Mouse (Mus musculus): Measurements from ENCODE around the gene Mpig6b. TPM values are rescaled to one million over a fixed set of nuclear protein-coding genes. Genes with fewer than 3 reads are reported as not detected.

The Mpig6b gene
- polyA plus RNA-seq, 1 experiment from 2014 or later = 0.16 TPM

GRCm38 (mm10) chr17:35032323-35032870, 33.6 kb downstream of the Mpig6b start:
- H3K4me1 ChIP-seq (ENCODE audit: control insufficient read depth, insufficient read depth, low read length) = peaks cover 3% of the 10 kb centered on the region; the same call in 1 of the 2 replicates
- H3K9me3 ChIP-seq (replicated peaks; ENCODE audit: control insufficient read depth, low read length) = no peaks in the 10 kb centered on the region

GRCm38 (mm10) chr17:35031880-35032279, 34.1 kb downstream of the Mpig6b start:
- Histone ChIP-seq H3K9me3 (replicated peaks; ENCODE audit: control insufficient read depth, low read length) (no peaks in the 10 kb centered on the region), H3K9ac (ENCODE audit: low read length) (no peak overlapping the region), H3K36me3 (ENCODE audit: control insufficient read depth, insufficient read depth) (no peaks in the 10 kb centered on the region), H3K4me3 (ENCODE audit: low read length) (no peak overlapping the region), H3K27me3 (ENCODE audit: control insufficient read depth, insufficient read depth, low read length) (no peaks in the 10 kb centered on the region), H3K4me2 (ENCODE audit: low read depth, low read length) (no peak overlapping the region), H3K4me1 (ENCODE audit: control insufficient read depth, insufficient read depth, low read length) (peaks cover 6% of the 10 kb centered on the region; the same call in 1 of the 2 replicates), H3K27ac (ENCODE audit: low read length) (no peak overlapping the region)
- ATAC-seq (replicated peaks; ENCODE audit: extremely low read depth, insufficient read depth, low FRiP score) = no peak
- WGBS = 74% methylated on average over 7 of the region's 7 CpGs

More at GRCm38 (mm10) chr17:35032323-35032870, 33.6 kb downstream of the Mpig6b start:
- Histone ChIP-seq H3K4me3 (ENCODE audit: low read length) (no peak overlapping the region), H3K36me3 (ENCODE audit: control insufficient read depth, insufficient read depth) (no peaks in the 10 kb centered on the region), H3K27ac (ENCODE audit: low read length) (no peak overlapping the region), H3K4me2 (ENCODE audit: low read depth, low read length) (no peak overlapping the region), H3K9ac (ENCODE audit: low read length) (no peak overlapping the region), H3K27me3 (ENCODE audit: control insufficient read depth, insufficient read depth, low read length) (no peaks in the 10 kb centered on the region)
- 65% methylated on average over 8 of the region's 8 CpGs for WGBS
- ATAC-seq (replicated peaks; ENCODE audit: extremely low read depth, insufficient read depth, low FRiP score) = no peak

DNA sequence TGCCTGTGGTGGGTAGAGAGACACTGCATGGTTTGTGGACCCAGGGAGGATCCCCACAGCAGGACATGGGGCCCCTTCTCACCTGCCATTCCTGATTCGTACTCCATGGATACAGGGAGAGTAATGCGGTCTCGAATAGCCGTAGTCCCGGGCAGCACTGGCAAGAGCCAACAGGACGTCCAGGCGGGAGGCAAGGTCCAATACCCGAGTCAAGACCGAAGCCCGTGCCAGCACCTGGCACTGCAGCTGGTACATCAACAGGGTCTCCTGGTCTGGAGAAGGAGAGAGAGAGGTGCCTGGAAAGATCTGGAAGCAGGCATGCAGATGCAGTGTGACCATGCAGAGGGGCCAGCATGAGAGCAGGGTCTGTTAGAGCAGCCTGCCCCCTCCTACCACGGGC, 34.7 kb downstream of the Mpig6b start:
- no peak overlapping the region for H3K4me2 ChIP-seq (ENCODE audit: low read depth, low read length)
- H3K27me3 ChIP-seq (ENCODE audit: control insufficient read depth, insufficient read depth, low read length) = no peaks in the 10 kb centered on the region
- H3K27ac ChIP-seq (ENCODE audit: low read length) = no peak overlapping the region
- no peak overlapping the region for H3K4me3 ChIP-seq (ENCODE audit: low read length)
- no peak overlapping the region for H3K9ac ChIP-seq (ENCODE audit: low read length)
- H3K4me1 ChIP-seq (ENCODE audit: control insufficient read depth, insufficient read depth, low read length) = peaks cover 6% of the 10 kb centered on the region; the same call in 1 of the 2 replicates
- 88% methylated on average over 11 of the region's 11 CpGs for WGBS
- no peaks in the 10 kb centered on the region for H3K9me3 ChIP-seq (replicated peaks; ENCODE audit: control insufficient read depth, low read length)
- ATAC-seq (replicated peaks; ENCODE audit: extremely low read depth, insufficient read depth, low FRiP score) = no peak
- H3K36me3 ChIP-seq (ENCODE audit: control insufficient read depth, insufficient read depth) = no peaks in the 10 kb centered on the region

DNA sequence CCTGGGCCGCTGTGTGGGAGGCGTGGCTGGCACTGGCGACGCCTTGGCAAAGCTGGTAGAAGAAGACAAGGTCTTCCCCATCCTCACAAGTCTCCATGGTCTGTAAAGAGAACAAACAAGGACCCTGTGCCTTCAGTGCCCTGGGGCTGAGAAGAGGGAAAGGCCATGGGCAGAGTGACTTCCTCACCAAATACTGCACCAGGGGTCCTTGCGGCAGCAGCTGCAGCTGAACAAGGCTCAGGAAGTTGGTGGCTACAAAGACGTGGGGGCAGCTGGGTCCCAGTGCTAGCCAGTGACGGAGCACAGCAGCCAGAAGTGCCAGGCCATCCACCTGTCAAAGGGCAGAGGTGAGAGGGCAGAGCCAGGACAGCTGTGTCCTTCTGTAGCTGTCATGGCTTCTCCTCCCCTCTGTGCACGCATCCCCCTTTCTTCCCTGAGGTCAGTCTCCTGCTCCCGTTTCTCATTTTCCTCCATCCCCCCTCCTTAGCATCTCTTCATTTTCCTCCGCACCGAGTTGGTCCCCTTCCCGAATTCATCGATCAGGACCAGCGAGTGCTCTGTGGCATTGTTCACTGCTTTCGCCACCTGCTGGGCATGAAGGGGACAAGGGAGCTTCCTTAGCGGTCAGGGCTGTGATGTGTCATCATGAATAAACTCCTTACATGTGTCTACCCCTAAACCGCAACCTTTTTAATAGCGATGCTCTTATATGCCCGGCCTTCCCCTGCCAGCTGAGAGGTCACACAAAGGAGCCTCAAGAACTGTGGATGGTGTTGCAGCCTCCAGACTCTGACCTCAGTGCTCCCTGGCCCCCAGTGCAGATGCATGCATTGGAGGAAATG, 36.1 kb downstream of the Mpig6b start:
- H3K36me3 ChIP-seq (ENCODE audit: control insufficient read depth, insufficient read depth) = no peaks in the 10 kb centered on the region
- H3K4me3 ChIP-seq (ENCODE audit: low read length) = no peak overlapping the region
- no peaks in the 10 kb centered on the region for H3K9me3 ChIP-seq (replicated peaks; ENCODE audit: control insufficient read depth, low read length)
- no peak overlapping the region for H3K27ac ChIP-seq (ENCODE audit: low read length)
- H3K9ac ChIP-seq (ENCODE audit: low read length) = no peak overlapping the region
- peaks cover 6% of the 10 kb centered on the region; the same call in 1 of the 2 replicates for H3K4me1 ChIP-seq (ENCODE audit: control insufficient read depth, insufficient read depth, low read length)
- H3K4me2 ChIP-seq (ENCODE audit: low read depth, low read length) = no peak overlapping the region
- WGBS = 38% methylated on average over 19 of the region's 19 CpGs
- H3K27me3 ChIP-seq (ENCODE audit: control insufficient read depth, insufficient read depth, low read length) = no peaks in the 10 kb centered on the region
- no peak for ATAC-seq (replicated peaks; ENCODE audit: extremely low read depth, insufficient read depth, low FRiP score)

GRCm38 (mm10) chr17:35028315-35028714, 37.7 kb downstream of the Mpig6b start:
- peaks cover 6% of the 10 kb centered on the region for H3K4me1 ChIP-seq (ENCODE audit: control insufficient read depth, insufficient read depth, low read length)
- 64% methylated on average over 2 of the region's 2 CpGs for WGBS
- no peak overlapping the region for H3K9ac ChIP-seq (ENCODE audit: low read length)

GRCm38 (mm10) chr17:35027277-35028068, 38.5 kb downstream of the Mpig6b start, which contains the start of gene Sapcd1:
TSS of gene Sapcd1 (minus strand) at chr17:35028016.
- no peaks in the 10 kb centered on the region for H3K9me3 ChIP-seq (replicated peaks; ENCODE audit: control insufficient read depth, low read length)
- H3K27ac ChIP-seq (ENCODE audit: low read length) = 0 out of 2 replicates have a peak within 1 kb of the TSS, but pooled peaks have one; percentile 5
- H3K4me3 ChIP-seq (ENCODE audit: low read length) = no peak within 1 kb of the TSS
- H3K27me3 ChIP-seq (ENCODE audit: control insufficient read depth, insufficient read depth, low read length) = no peaks in the 10 kb centered on the region
- peaks cover 6% of the 10 kb centered on the region for H3K4me1 ChIP-seq (ENCODE audit: control insufficient read depth, insufficient read depth, low read length)
- H3K36me3 ChIP-seq (ENCODE audit: control insufficient read depth, insufficient read depth) = no peaks in the 10 kb centered on the region
- no peak; the same call in 1 of the 2 replicates for ATAC-seq (replicated peaks; ENCODE audit: extremely low read depth, insufficient read depth, low FRiP score)
- WGBS = 32% methylated on average over 13 of the region's 13 CpGs
- H3K4me2 ChIP-seq (ENCODE audit: low read depth, low read length) = no peak within 1 kb of the TSS
- H3K9ac ChIP-seq (ENCODE audit: low read length) = peak within 1 kb of the TSS; percentile 39; the same call in 1 of the 2 replicates

More at GRCm38 (mm10) chr17:35028315-35028714, 37.7 kb downstream of the Mpig6b start:
- Histone ChIP-seq H3K27me3 (ENCODE audit: control insufficient read depth, insufficient read depth, low read length) (no peaks in the 10 kb centered on the region), H3K27ac (ENCODE audit: low read length) (no peak overlapping the region), H3K4me2 (ENCODE audit: low read depth, low read length) (no peak overlapping the region), H3K36me3 (ENCODE audit: control insufficient read depth, insufficient read depth) (no peaks in the 10 kb centered on the region), H3K4me3 (ENCODE audit: low read length) (no peak overlapping the region), H3K9me3 (replicated peaks; ENCODE audit: control insufficient read depth, low read length) (no peaks in the 10 kb centered on the region)
- ATAC-seq (replicated peaks; ENCODE audit: extremely low read depth, insufficient read depth, low FRiP score) = no peak

- no peak for ATAC-seq (replicated peaks; ENCODE audit: extremely low read depth, insufficient read depth, low FRiP score)
- Histone ChIP-seq H3K9ac (ENCODE audit: low read length) (no peak overlapping the region), H3K36me3 (ENCODE audit: control insufficient read depth, insufficient read depth) (no peaks in the 10 kb centered on the region), H3K4me3 (ENCODE audit: low read length) (no peak overlapping the region), H3K27me3 (ENCODE audit: control insufficient read depth, insufficient read depth, low read length) (no peaks in the 10 kb centered on the region), H3K27ac (ENCODE audit: low read length) (no peak overlapping the region), H3K4me2 (ENCODE audit: low read depth, low read length) (no peak overlapping the region), H3K4me1 (ENCODE audit: control insufficient read depth, insufficient read depth, low read length) (peaks cover 14% of the 10 kb centered on the region), H3K9me3 (replicated peaks; ENCODE audit: control insufficient read depth, low read length) (no peaks in the 10 kb centered on the region)
- 87% methylated on average over 5 of the region's 5 CpGs for WGBS
These were observed 39.8 kb downstream of the Mpig6b start for GRCm38 (mm10) chr17:35026206-35026605.

- H3K36me3 ChIP-seq (ENCODE audit: control insufficient read depth, insufficient read depth) = no peaks in the 10 kb centered on the region
- 55% methylated on average over 8 of the region's 10 CpGs for WGBS
- H3K4me3 ChIP-seq (ENCODE audit: low read length) = no peak overlapping the region
- peaks cover 14% of the 10 kb centered on the region for H3K4me1 ChIP-seq (ENCODE audit: control insufficient read depth, insufficient read depth, low read length)
- ATAC-seq (replicated peaks; ENCODE audit: extremely low read depth, insufficient read depth, low FRiP score) = no peak
- no peaks in the 10 kb centered on the region for H3K27me3 ChIP-seq (ENCODE audit: control insufficient read depth, insufficient read depth, low read length)
- no peaks in the 10 kb centered on the region for H3K9me3 ChIP-seq (replicated peaks; ENCODE audit: control insufficient read depth, low read length)
- H3K27ac ChIP-seq (ENCODE audit: low read length) = no peak overlapping the region
- no peak overlapping the region for H3K9ac ChIP-seq (ENCODE audit: low read length)
- H3K4me2 ChIP-seq (ENCODE audit: low read depth, low read length) = no peak overlapping the region
These were observed 41.1 kb downstream of the Mpig6b start for GRCm38 (mm10) chr17:35024691-35025488.

Measured in heart, embryonic 16.5 days (tissue).